Mouse (Mus musculus) CH12.LX (cell line): ENCODE results near the gene Abi3bp. TPM values are rescaled to one million over a fixed set of nuclear protein-coding genes. Genes with fewer than 3 reads are reported as not detected.

Source experiments
- DNase-seq: peaks from one replicate; pipeline ENCODE4 v3.0.0-alpha.2; 2013; ENCODE audit errors: extremely low read depth
- H3K27ac ChIP-seq: 2 replicates; pipeline ENCODE4 v1.5.1; 2012; ENCODE audit warnings: low read depth, mild to moderate bottlenecking, control low read depth, moderate library complexity; ENCODE audit not compliant: insufficient read depth
- H3K27me3 ChIP-seq: replicated peaks from 2 replicates; pipeline ENCODE3; 2012; ENCODE audit warnings: inconsistent platforms
- H3K36me3 ChIP-seq, 2 experiments: replicated peaks in 1 of 2; 2 replicates each; pipeline versions ENCODE3 to v1.6.1; 2012; ENCODE audit warnings: inconsistent platforms in 1 of 2, low read length in 1 of 2, mild to moderate bottlenecking in 1 of 2, mixed read lengths in 1 of 2, moderate library complexity in 1 of 2; ENCODE audit not compliant: control insufficient read depth in 1 of 2, insufficient read depth in 1 of 2
- H3K4me1 ChIP-seq, 2 experiments: 2 replicates each; pipeline ENCODE4 v1.6.1; 2012; ENCODE audit warnings: inconsistent platforms in 1 of 2, moderate library complexity in 1 of 2; ENCODE audit not compliant: insufficient read depth in 2 of 2, control insufficient read depth in 1 of 2
- H3K4me2 ChIP-seq: 2 replicates; pipeline ENCODE4 v1.6.1; 2012; ENCODE audit warnings: low read depth, mild to moderate bottlenecking, control low read depth; ENCODE audit not compliant: poor library complexity, insufficient read depth, severe bottlenecking
- H3K4me3 ChIP-seq, 3 experiments: fragments of 150-350 bp in 1 of 3; sonication (generic) in 1 of 3; replicated peaks in 1 of 3; 2 replicates each; pipeline versions ENCODE3 to v1.5.1; 2011 to 2012; ENCODE audit warnings: low read depth in 2 of 3, low read length in 2 of 3, mild to moderate bottlenecking in 2 of 3, moderate library complexity in 2 of 3, control low read depth in 1 of 3, improper control_type of control experiment in 1 of 3, inconsistent platforms in 1 of 3, mixed read lengths in 1 of 3; ENCODE audit not compliant: poor library complexity in 1 of 3
- H3K79me2 ChIP-seq: replicated peaks from 2 replicates; pipeline ENCODE4 v1.6.1; 2012; ENCODE audit warnings: mild to moderate bottlenecking, moderate library complexity; ENCODE audit not compliant: control insufficient read depth, poor library complexity, insufficient read depth, severe bottlenecking; ENCODE audit errors: extremely low read depth
- H3K9ac ChIP-seq: 2 replicates; pipeline ENCODE4 v1.6.1; 2012; ENCODE audit warnings: low read depth, mild to moderate bottlenecking, control low read depth, moderate library complexity; ENCODE audit not compliant: insufficient read depth
- H3K9me3 ChIP-seq: replicated peaks from 2 replicates; pipeline ENCODE3; 2012; ENCODE audit warnings: low read length, inconsistent platforms, mixed read lengths
- BHLHE40 ChIP-seq: IDR thresholded peaks from 2 replicates; pipeline ENCODE4 v1.6.1; 2011; ENCODE audit warnings: mild to moderate bottlenecking, low read depth, low read length, improper control_type of control experiment
- CTCF ChIP-seq, 2 experiments: IDR thresholded peaks in 1 of 2; conservative IDR thresholded peaks in 1 of 2; 2 replicates each; pipeline ENCODE4 v1.5.1; 2011 to 2012; ENCODE audit warnings: low read depth in 2 of 2, low read length in 2 of 2, improper control_type of control experiment in 1 of 2, inconsistent platforms in 1 of 2, mild to moderate bottlenecking in 1 of 2, moderate library complexity in 1 of 2
- E2F4 ChIP-seq: IDR thresholded peaks from 2 replicates; pipeline ENCODE4 v1.6.1; 2011; ENCODE audit warnings: low read depth, low read length, improper control_type of control experiment; ENCODE audit not compliant: insufficient replicate concordance
- ELF1 ChIP-seq: IDR thresholded peaks from 2 replicates; pipeline ENCODE4 v1.6.1; 2014; ENCODE audit warnings: low read depth, mild to moderate bottlenecking, inconsistent platforms, low read length, improper control_type of control experiment
- EP300 ChIP-seq: IDR thresholded peaks from 2 replicates; pipeline ENCODE4 v1.6.1; 2011; ENCODE audit warnings: low read length, improper control_type of control experiment
- GABPA ChIP-seq: IDR thresholded peaks from 2 replicates; pipeline ENCODE4 v1.6.1; 2012; ENCODE audit warnings: low read depth, low read length, improper control_type of control experiment, inconsistent platforms; ENCODE audit not compliant: insufficient replicate concordance
- JUN ChIP-seq: IDR thresholded peaks from 2 replicates; pipeline ENCODE4 v1.6.1; 2011; ENCODE audit warnings: low read depth, mild to moderate bottlenecking, low read length, improper control_type of control experiment, moderate library complexity; ENCODE audit not compliant: insufficient read depth
- JUND ChIP-seq: conservative IDR thresholded peaks from 2 replicates; pipeline ENCODE4 v1.6.1; 2011; ENCODE audit warnings: low read depth, low read length, improper control_type of control experiment
- KAT2A ChIP-seq: IDR thresholded peaks from 2 replicates; pipeline ENCODE4 v1.6.1; 2012; ENCODE audit warnings: low read length, improper control_type of control experiment, inconsistent platforms; ENCODE audit not compliant: insufficient replicate concordance
- MAFK ChIP-seq: IDR thresholded peaks from 2 replicates; pipeline ENCODE4 v1.6.1; 2011; ENCODE audit warnings: low read length, improper control_type of control experiment; ENCODE audit not compliant: insufficient replicate concordance
- MAX ChIP-seq: IDR thresholded peaks from 2 replicates; pipeline ENCODE4 v1.6.1; 2011; ENCODE audit warnings: low read length, improper control_type of control experiment
- MAZ ChIP-seq: IDR thresholded peaks from 2 replicates; pipeline ENCODE4 v1.6.1; 2012; ENCODE audit warnings: low read depth, mild to moderate bottlenecking, inconsistent platforms, low read length, improper control_type of control experiment, moderate library complexity
- MEF2A ChIP-seq: IDR thresholded peaks from 2 replicates; pipeline ENCODE4 v1.6.1; 2014; ENCODE audit warnings: low read depth, mild to moderate bottlenecking, inconsistent platforms, low read length, improper control_type of control experiment, borderline replicate concordance
- MXI1 ChIP-seq: IDR thresholded peaks from 2 replicates; pipeline ENCODE4 v1.6.1; 2011; ENCODE audit warnings: mild to moderate bottlenecking, low read depth, low read length, improper control_type of control experiment
- NRF1 ChIP-seq: IDR thresholded peaks from 2 replicates; pipeline ENCODE4 v1.6.1; 2014; ENCODE audit warnings: low read depth, mild to moderate bottlenecking, inconsistent platforms, low read length, improper control_type of control experiment, moderate library complexity
- PAX5 ChIP-seq: IDR thresholded peaks from 2 replicates; pipeline ENCODE4 v1.6.1; 2012; ENCODE audit warnings: low read length, inconsistent platforms, mixed read lengths
- POLR2A ChIP-seq: IDR thresholded peaks from 2 replicates; pipeline ENCODE4 v1.6.1; 2011; ENCODE audit warnings: low read depth, mild to moderate bottlenecking, improper control_type of control experiment, low read length
- TBP ChIP-seq: conservative IDR thresholded peaks from 2 replicates; pipeline ENCODE4 v1.6.1; 2011; ENCODE audit warnings: low read depth, low read length, improper control_type of control experiment
- TCF12 ChIP-seq: IDR thresholded peaks from 2 replicates; pipeline ENCODE4 v1.6.1; 2014; ENCODE audit warnings: low read depth, mild to moderate bottlenecking, inconsistent platforms, low read length, improper control_type of control experiment
- UBTF ChIP-seq: IDR thresholded peaks from 2 replicates; pipeline ENCODE4 v1.6.1; 2012; ENCODE audit warnings: low read depth, mild to moderate bottlenecking, inconsistent platforms, low read length, improper control_type of control experiment, moderate library complexity
- USF1 ChIP-seq: IDR thresholded peaks from 2 replicates; pipeline ENCODE4 v1.6.1; 2014; ENCODE audit warnings: low read depth, mild to moderate bottlenecking, inconsistent platforms, low read length, improper control_type of control experiment
- ZKSCAN1 ChIP-seq: IDR thresholded peaks from 2 replicates; pipeline ENCODE4 v1.6.1; 2012; ENCODE audit warnings: low read depth, inconsistent platforms, low read length, improper control_type of control experiment, borderline replicate concordance
- ZMIZ1 ChIP-seq: IDR thresholded peaks from 2 replicates; pipeline ENCODE4 v1.6.1; 2012; ENCODE audit warnings: low read depth, mild to moderate bottlenecking, inconsistent platforms, low read length, improper control_type of control experiment
- ZNF384 ChIP-seq: IDR thresholded peaks from 2 replicates; pipeline ENCODE4 v1.6.1; 2012; ENCODE audit warnings: low read depth, low read length, improper control_type of control experiment, inconsistent platforms
- dilution Hi-C: fragments of 300-500 bp; cut with MboI; formaldehyde crosslinking; loops from 2 replicates; pipeline ENCODE4 v1.14.3; 2020; ENCODE audit warnings: low sequenced_read_pairs; ENCODE audit not compliant: extremely low pct_unique_long_range_greater_than_20kb, extremely low pct_ligation_motif_present
- in situ Hi-C: fragments of 300-500 bp; cut with MboI; formaldehyde crosslinking; loops from 3 replicates; pipeline ENCODE4 v1.14.3; 2019; ENCODE audit warnings: low sequenced_read_pairs, low pct_ligation_motif_present, low pct_unique_long_range_greater_than_20kb, mixed read lengths
- polyA plus RNA-seq: library from polyadenylated mRNA; unstranded; fragments of >175 nt; gene quantifications from 2 replicates; pipeline ENCODE4 v1.2.1, GENCODE M21; 2012; ENCODE audit warnings: low read depth; ENCODE audit not compliant: insufficient read length
- total RNA-seq, 2 experiments: library from RNA; depleted of rRNA; stranded (reverse); fragments of 300-350 nt in 1 of 2; fragments of >200 nt in 1 of 2; gene quantifications; 2 replicates each; pipeline ENCODE4 v1.2.3; 2012 to 2014

The Abi3bp gene
- total and polyA plus RNA-seq, 3 experiments, result 0.13 TPM; not detected in 2

GRCm38 (mm10) chr16:56495266-56495665 is 17.6 kb downstream of the Abi3bp start:
- peaks cover 0 to 3% of the 10 kb centered on the region in 2 experiments; a peak in 1 of 4 replicates for H3K4me1 ChIP-seq
- no peak for TF ChIP-seq MAZ
- no peak for TF ChIP-seq ELF1
- TF ChIP-seq KAT2A, result no peak
- TF ChIP-seq MAFK, result no peak
- TF ChIP-seq EP300, result no peak
- TF ChIP-seq MXI1, result no peak
- TF ChIP-seq ZKSCAN1, result no peak
- no peak for TF ChIP-seq PAX5
- no peak for TF ChIP-seq TCF12
- no peak for TF ChIP-seq MAX
- TF ChIP-seq JUN, result no peak
- no peak for TF ChIP-seq USF1
- H3K9me3 ChIP-seq, result no peaks in the 10 kb centered on the region
- H3K4me3 ChIP-seq, result no peak overlapping the region
- H3K79me2 ChIP-seq, result no peaks in the 10 kb centered on the region
- no peak overlapping the region for H3K9ac ChIP-seq
- dilution Hi-C loops (no loop called here), in situ Hi-C loops (no loop called here)
- H3K27ac ChIP-seq, result no peak overlapping the region
- no peaks in the 10 kb centered on the region for H3K27me3 ChIP-seq
- DNase-seq, result no peak
- no peaks in the 10 kb centered on the region for H3K36me3 ChIP-seq
- no peak overlapping the region for H3K4me2 ChIP-seq

DNA sequence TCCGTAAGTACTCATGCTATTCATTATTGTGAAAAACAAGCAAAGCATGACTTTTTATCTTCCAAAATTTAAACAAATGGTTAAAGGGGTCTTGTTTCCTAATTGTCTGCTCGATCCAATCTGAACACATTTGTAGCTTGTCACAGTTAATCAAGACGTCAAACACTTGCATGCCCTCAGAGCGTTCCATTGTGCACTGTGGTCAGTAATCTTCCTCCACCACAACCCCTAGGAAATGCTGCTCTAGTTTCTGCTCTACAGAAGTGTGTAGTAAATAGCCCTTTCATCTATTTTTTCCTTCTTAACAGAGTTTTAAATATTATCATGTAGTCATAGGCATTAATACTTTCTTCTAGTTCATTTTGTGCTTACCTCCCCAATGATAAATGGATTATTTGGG is 19.1 kb downstream of the Abi3bp start:
- H3K79me2 ChIP-seq, result no peaks in the 10 kb centered on the region
- H3K9me3 ChIP-seq, result no peaks in the 10 kb centered on the region
- no peak for DNase-seq
- dilution Hi-C loops, result no loop called here
- H3K4me3 ChIP-seq, result no peak overlapping the region
- H3K4me2 ChIP-seq, result no peak overlapping the region
- TF ChIP-seq MAFK (no peak), TBP (no peak), E2F4 (no peak), MAZ (no peak), UBTF (no peak), NRF1 (no peak), POLR2A (no peak), USF1 (no peak), MAX (no peak), JUND (no peak), ZNF384 (no peak), ZMIZ1 (no peak), MEF2A (no peak), CTCF (conservative IDR thresholded peaks at IDR 0.05 in 1 of 2, IDR thresholded peaks at IDR 0.05 in 1 of 2; ENCODE audit: low read depth in 2 of 2, low read length in 2 of 2) (no peak), KAT2A (no peak), BHLHE40 (no peak), GABPA (no peak), ELF1 (no peak)
- H3K36me3 ChIP-seq, result no peaks in the 10 kb centered on the region
- peaks cover 5 to 14% of the 10 kb centered on the region in 2 experiments; a peak in 3 of 4 replicates for H3K4me1 ChIP-seq
- H3K27ac ChIP-seq, result no peak overlapping the region
- H3K9ac ChIP-seq, result no peak overlapping the region
- H3K27me3 ChIP-seq, result no peaks in the 10 kb centered on the region
- in situ Hi-C loops, result no loop called here
